Mouse (Mus musculus) testis, adult 2 months (tissue): ENCODE data around the gene CK137956.

Source experiments
- CTCF ChIP-seq: fragments of 200-500 bp; IDR thresholded peaks from 2 replicates; pipeline ENCODE4 v1.5.1; 2012; ENCODE audit warnings: low read depth, mild to moderate bottlenecking, inconsistent platforms, low read length, moderate library complexity; ENCODE audit not compliant: control insufficient read depth, insufficient read depth, insufficient replicate concordance
- POLR2A ChIP-seq: fragments of 200-500 bp; IDR thresholded peaks from 2 replicates; pipeline ENCODE4 v1.6.1; 2012; ENCODE audit warnings: low read depth, mild to moderate bottlenecking, inconsistent platforms, low read length, moderate library complexity; ENCODE audit not compliant: control insufficient read depth

GRCm38 (mm10) chr4:127878966-127879365 is 91.8 kb downstream of the CK137956 start:
- TF ChIP-seq POLR2A, result no peak
- TF ChIP-seq CTCF, result no peak
